Mouse (Mus musculus): ENCODE data around the gene Srms. TPM values are rescaled to one million over a fixed set of nuclear protein-coding genes. Genes with fewer than 3 reads are reported as not detected.

Gene Srms
- polyA plus RNA-seq, 1 experiment from 2014 or later = 1.7 TPM

- Histone ChIP-seq H3K36me3 (ENCODE audit: control insufficient read depth, insufficient read depth, low read length) (peaks cover 5% of the 10 kb centered on the region; the same call in 1 of the 2 replicates), H3K9ac (ENCODE audit: low read length) (peak overlapping the region; percentile 72), H3K27ac (replicated peaks) (0 out of 2 replicates have a peak overlapping the region, but pooled peaks have one; percentile 2), H3K4me1 (replicated peaks; ENCODE audit: control insufficient read depth, insufficient read depth) (no peaks in the 10 kb centered on the region; the same call in 1 of the 2 replicates), H3K4me3 (ENCODE audit: low read depth, low read length) (peak overlapping the region; percentile 63), H3K9me3 (ENCODE audit: control insufficient read depth, low read length) (no peaks in the 10 kb centered on the region), H3K27me3 (ENCODE audit: control insufficient read depth, insufficient read depth, low read length) (no peaks in the 10 kb centered on the region), H3K4me2 (replicated peaks; ENCODE audit: low read depth) (peak overlapping the region; percentile 66)
- TF ChIP-seq CTCF (IDR thresholded peaks at IDR 0.05; ENCODE audit: low read depth) = no peak
- no peak for TF ChIP-seq EP300 (optimal IDR thresholded peaks at IDR 0.05)
- 48% methylated on average over 3 of the region's 3 CpGs for WGBS
- no peak for DNase-seq (ENCODE audit: low spot score)
- ATAC-seq (ENCODE audit: low FRiP score, low TSS enrichment) = no peak
These were observed 29.3 kb upstream of the Srms start for GRCm38 (mm10) chr2:181242314-181242665.

- peak within 1 kb of the TSS; percentile 72 for H3K9ac ChIP-seq (ENCODE audit: low read length)
- 4% methylated on average over 16 of the region's 16 CpGs for WGBS
- peak within 1 kb of the TSS; percentile 63 for H3K4me3 ChIP-seq (ENCODE audit: low read depth, low read length)
- H3K27ac ChIP-seq (replicated peaks) = peak within 1 kb of the TSS; percentile 77
- ATAC-seq (ENCODE audit: low FRiP score, low TSS enrichment) = peak; percentile 88
- no peaks in the 10 kb centered on the region for H3K27me3 ChIP-seq (ENCODE audit: control insufficient read depth, insufficient read depth, low read length)
- H3K4me2 ChIP-seq (replicated peaks; ENCODE audit: low read depth) = peak within 1 kb of the TSS; percentile 66
- H3K36me3 ChIP-seq (ENCODE audit: control insufficient read depth, insufficient read depth, low read length) = peaks cover 5% of the 10 kb centered on the region; the same call in 1 of the 2 replicates
- H3K9me3 ChIP-seq (ENCODE audit: control insufficient read depth, low read length) = no peaks in the 10 kb centered on the region
- TF ChIP-seq EP300 (optimal IDR thresholded peaks at IDR 0.05) (no peak), CTCF (IDR thresholded peaks at IDR 0.05; ENCODE audit: low read depth) (no peak)
- H3K4me1 ChIP-seq (replicated peaks; ENCODE audit: control insufficient read depth, insufficient read depth) = no peaks in the 10 kb centered on the region; the same call in 1 of the 2 replicates
- DNase-seq (ENCODE audit: low spot score) = peak; percentile 87
These were observed 28.8 kb upstream of the Srms start, which contains the start of gene Helz2 for GRCm38 (mm10) chr2:181241602-181242313. Gene Helz2, minus strand, starts transcription at chr2:181242027.

- Histone ChIP-seq H3K4me2 (replicated peaks; ENCODE audit: low read depth) (peak overlapping the region; percentile 66), H3K27ac (replicated peaks) (no peak overlapping the region; the same call in 1 of the 2 replicates), H3K9me3 (ENCODE audit: control insufficient read depth, low read length) (no peaks in the 10 kb centered on the region), H3K9ac (ENCODE audit: low read length) (peak overlapping the region; percentile 72), H3K36me3 (ENCODE audit: control insufficient read depth, insufficient read depth, low read length) (peaks cover 5% of the 10 kb centered on the region), H3K4me1 (replicated peaks; ENCODE audit: control insufficient read depth, insufficient read depth) (no peaks in the 10 kb centered on the region; the same call in 1 of the 2 replicates), H3K4me3 (ENCODE audit: low read depth, low read length) (peak overlapping the region; percentile 63), H3K27me3 (ENCODE audit: control insufficient read depth, insufficient read depth, low read length) (no peaks in the 10 kb centered on the region)
- 86% methylated on average over 13 of the region's 13 CpGs for WGBS
- TF ChIP-seq EP300 (optimal IDR thresholded peaks at IDR 0.05) = no peak
- no peak for TF ChIP-seq CTCF (IDR thresholded peaks at IDR 0.05; ENCODE audit: low read depth)
- DNase-seq (ENCODE audit: low spot score) = no peak
- ATAC-seq (ENCODE audit: low FRiP score, low TSS enrichment) = no peak
These were observed 27.9 kb upstream of the Srms start for GRCm38 (mm10) chr2:181240806-181241440.

- Histone ChIP-seq H3K4me3 (ENCODE audit: low read depth, low read length) (no peak overlapping the region), H3K36me3 (ENCODE audit: control insufficient read depth, insufficient read depth, low read length) (peaks cover 5% of the 10 kb centered on the region), H3K4me2 (replicated peaks; ENCODE audit: low read depth) (no peak overlapping the region), H3K27ac (replicated peaks) (no peak overlapping the region), H3K9me3 (ENCODE audit: control insufficient read depth, low read length) (no peaks in the 10 kb centered on the region), H3K27me3 (ENCODE audit: control insufficient read depth, insufficient read depth, low read length) (no peaks in the 10 kb centered on the region), H3K9ac (ENCODE audit: low read length) (no peak overlapping the region), H3K4me1 (replicated peaks; ENCODE audit: control insufficient read depth, insufficient read depth) (no peaks in the 10 kb centered on the region; the same call in 1 of the 2 replicates)
- no peak for ATAC-seq (ENCODE audit: low FRiP score, low TSS enrichment)
- DNase-seq (ENCODE audit: low spot score) = no peak
- WGBS = 95% methylated on average over 9 of the region's 9 CpGs
- TF ChIP-seq EP300 (optimal IDR thresholded peaks at IDR 0.05) = no peak
- no peak for TF ChIP-seq CTCF (IDR thresholded peaks at IDR 0.05; ENCODE audit: low read depth)
These were observed 26.3 kb upstream of the Srms start for GRCm38 (mm10) chr2:181239261-181239660.

GRCm38 (mm10) chr2:181238861-181239260, 25.9 kb upstream of the Srms start:
- no peak overlapping the region for H3K9ac ChIP-seq (ENCODE audit: low read length)
- no peaks in the 10 kb centered on the region for H3K9me3 ChIP-seq (ENCODE audit: control insufficient read depth, low read length)
- H3K27me3 ChIP-seq (ENCODE audit: control insufficient read depth, insufficient read depth, low read length) = no peaks in the 10 kb centered on the region
- H3K36me3 ChIP-seq (ENCODE audit: control insufficient read depth, insufficient read depth, low read length) = peaks cover 5% of the 10 kb centered on the region
- no peak for ATAC-seq (ENCODE audit: low FRiP score, low TSS enrichment)
- no peak for DNase-seq (ENCODE audit: low spot score)
- no peak overlapping the region for H3K27ac ChIP-seq (replicated peaks)
- H3K4me3 ChIP-seq (ENCODE audit: low read depth, low read length) = no peak overlapping the region
- H3K4me1 ChIP-seq (replicated peaks; ENCODE audit: control insufficient read depth, insufficient read depth) = no peaks in the 10 kb centered on the region; the same call in 1 of the 2 replicates
- TF ChIP-seq EP300 (optimal IDR thresholded peaks at IDR 0.05) = no peak
- TF ChIP-seq CTCF (IDR thresholded peaks at IDR 0.05; ENCODE audit: low read depth) = no peak
- no peak overlapping the region for H3K4me2 ChIP-seq (replicated peaks; ENCODE audit: low read depth)
- WGBS = 65% methylated on average over 2 of the region's 2 CpGs
